Mouse (Mus musculus): Measurements from ENCODE around the gene Olfr199.
"Not testable (repeated sequence)": the region's sequence is repeated elsewhere in the genome, so short reads cannot be mapped to it uniquely, and the experiment has no call there.

The Olfr199 gene

GRCm38 (mm10) chr16:59219667-59220066 is at the start of gene Olfr199:
Gene Olfr199, minus strand, starts transcription at chr16:59219767.
- DNase-seq (ENCODE audit: low spot score) = not testable (repeated sequence)

GRCm38 (mm10) chr16:59269097-59269496 is 49.5 kb upstream of the Olfr199 start:
- DNase-seq (ENCODE audit: low spot score) = not testable (repeated sequence)

- no peak for DNase-seq (ENCODE audit: low spot score)
These were observed 30.1 kb upstream of the Olfr199 start for GRCm38 (mm10) chr16:59249684-59250083.

- DNase-seq (ENCODE audit: low spot score) = not testable (repeated sequence)
These were observed 1.7 kb downstream of the Olfr199 start for GRCm38 (mm10) chr16:59217861-59218260.

GRCm38 (mm10) chr16:59203433-59203832 is 16.1 kb downstream of the Olfr199 start, which contains the start of gene Olfr198:
Gene Olfr198, minus strand, starts transcription at chr16:59203533.
- DNase-seq (ENCODE audit: low spot score) = not testable (repeated sequence)

GRCm38 (mm10) chr16:59170354-59170753 is 49.2 kb downstream of the Olfr199 start, which contains the start of gene Olfr196:
Gene Olfr196, minus strand, starts transcription at chr16:59170454.
- no peak for DNase-seq (ENCODE audit: low spot score)

All from T-cell, adult 2 months (primary cell).